Mouse (Mus musculus): Measurements from ENCODE around the gene Eif2b5.
"Not testable (repeated sequence)": the region's sequence is repeated elsewhere in the genome, so short reads cannot be mapped to it uniquely, and the experiment has no call there.

Eif2b5 gene

DNA sequence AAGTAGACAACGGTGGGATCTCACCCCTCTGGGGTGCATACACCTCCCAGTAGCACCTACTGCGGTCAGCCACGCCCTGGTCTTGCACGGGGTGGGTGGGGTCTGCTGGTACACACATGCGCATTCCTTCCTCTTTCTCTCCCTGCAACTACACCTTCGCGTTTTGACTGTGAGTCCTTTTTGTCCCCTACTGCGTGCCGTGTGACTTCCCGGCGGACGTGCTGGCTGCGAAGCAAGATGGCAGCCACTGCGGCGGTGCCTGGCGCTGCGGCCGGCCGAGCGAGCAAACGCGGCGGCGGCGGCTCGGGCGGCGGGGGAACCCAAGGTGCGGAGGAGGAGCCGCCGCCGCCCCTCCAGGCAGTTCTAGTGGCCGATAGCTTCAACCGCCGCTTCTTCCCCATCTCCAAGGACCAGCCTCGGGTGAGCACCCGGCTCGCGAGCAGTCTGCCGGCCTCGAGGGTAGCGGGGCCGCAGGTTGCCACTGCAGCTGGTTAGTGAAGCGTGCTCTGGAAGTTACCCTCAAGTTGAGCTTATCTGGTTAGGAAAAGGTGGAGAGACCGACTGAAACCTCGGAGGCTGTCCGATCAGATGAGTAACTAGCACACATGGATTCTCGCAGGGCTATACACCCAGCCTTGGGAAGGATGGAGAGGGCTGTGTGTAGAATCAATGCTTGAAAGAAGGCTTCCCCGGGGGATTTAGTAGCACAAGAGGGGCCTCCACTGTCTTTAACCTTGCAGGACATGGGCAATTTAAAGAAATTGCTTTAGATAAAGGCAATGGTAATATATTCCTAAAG lies at the start of gene Eif2b5:
Gene Eif2b5, plus strand, starts transcription at position 141 of the 799 bp plus-strand sequence.
- peak; percentile 97 for DNase-seq (ENCODE audit: low spot score)

DNA sequence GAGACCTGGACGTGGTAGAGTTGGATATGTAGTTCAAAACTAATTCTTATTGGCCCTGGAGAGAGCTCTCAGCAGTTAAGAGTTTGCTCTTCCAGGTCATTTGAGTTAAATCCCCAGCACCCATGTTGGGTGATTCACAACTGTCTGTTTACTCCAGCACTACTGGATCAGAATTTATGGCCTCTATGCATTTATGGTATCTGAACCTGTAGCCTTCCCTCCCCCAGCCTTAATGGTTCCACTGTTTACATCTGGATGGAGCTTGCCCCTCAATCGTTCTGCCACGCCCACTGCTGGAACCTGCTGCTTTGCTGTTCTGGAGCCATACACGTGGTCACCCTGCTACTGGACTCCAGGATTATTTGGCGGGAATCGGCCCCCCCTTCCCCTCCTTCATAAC lies 46.8 kb upstream of the Eif2b5 start:
- DNase-seq (ENCODE audit: low spot score): peak; percentile 6

DNA sequence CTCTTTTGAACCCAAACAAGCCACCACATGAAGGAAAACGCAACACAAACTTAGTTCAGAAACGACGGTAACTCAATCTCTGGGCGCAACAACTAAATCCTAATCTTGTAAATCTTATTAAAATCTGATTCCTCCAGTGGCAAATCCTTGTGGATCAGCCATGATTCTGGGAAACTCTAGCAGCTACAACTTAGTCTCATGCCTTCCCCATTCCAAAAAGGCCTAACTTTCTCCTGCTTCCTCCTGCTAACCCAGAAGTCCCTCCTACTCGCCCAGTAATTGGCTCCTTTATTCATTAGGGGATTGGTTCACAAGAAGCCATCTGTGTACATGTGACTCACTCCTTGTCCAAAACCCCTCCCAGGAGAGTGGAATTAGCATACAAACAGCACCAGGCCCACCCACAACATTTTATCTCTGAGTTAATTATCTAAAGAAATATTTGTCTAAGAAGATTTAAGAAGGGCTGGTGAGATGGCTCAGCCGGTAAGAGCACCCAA lies 44.4 kb upstream of the Eif2b5 start:
- peak; percentile 38 for DNase-seq (ENCODE audit: low spot score)

DNA sequence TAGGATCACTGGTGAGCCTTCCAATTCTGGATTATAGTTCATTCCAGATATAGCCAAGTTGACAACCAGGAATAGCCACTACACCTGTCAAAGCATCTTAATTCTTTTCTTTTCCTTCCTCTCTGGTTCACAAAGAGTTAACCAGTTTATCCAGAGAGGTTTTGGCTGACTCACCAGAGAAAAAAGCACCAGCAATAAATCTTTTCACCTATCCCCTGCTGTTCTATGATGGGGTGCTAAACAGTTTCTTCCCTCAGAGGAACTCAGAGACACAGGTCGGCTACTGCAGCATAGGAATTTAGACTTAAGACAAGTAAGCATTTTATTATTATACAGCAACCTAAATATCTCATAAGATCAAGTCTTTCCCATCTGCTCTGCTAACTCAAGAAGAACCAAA lies 42.5 kb upstream of the Eif2b5 start:
- peak; percentile 19 for DNase-seq (ENCODE audit: low spot score)

DNA sequence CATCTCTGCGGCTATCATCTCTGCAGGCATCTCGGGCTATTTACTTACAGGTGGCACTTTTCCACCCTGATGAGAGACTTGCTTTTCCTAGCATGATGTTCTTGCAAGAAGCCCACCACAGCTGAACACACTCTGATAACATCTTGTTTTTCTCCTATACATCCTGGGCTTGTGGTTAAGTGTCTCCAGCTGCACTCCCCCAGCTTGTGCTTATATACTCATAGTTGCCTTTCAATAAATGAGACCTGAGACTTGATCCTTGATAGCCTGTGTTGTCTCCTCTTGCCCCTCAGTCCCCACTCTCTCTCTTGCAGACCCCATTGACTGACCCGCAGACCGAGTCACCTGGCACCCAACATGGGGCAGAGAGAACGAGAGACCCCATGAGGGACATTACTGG lies 39.9 kb upstream of the Eif2b5 start:
- DNase-seq (ENCODE audit: low spot score): not testable (repeated sequence)

DNA sequence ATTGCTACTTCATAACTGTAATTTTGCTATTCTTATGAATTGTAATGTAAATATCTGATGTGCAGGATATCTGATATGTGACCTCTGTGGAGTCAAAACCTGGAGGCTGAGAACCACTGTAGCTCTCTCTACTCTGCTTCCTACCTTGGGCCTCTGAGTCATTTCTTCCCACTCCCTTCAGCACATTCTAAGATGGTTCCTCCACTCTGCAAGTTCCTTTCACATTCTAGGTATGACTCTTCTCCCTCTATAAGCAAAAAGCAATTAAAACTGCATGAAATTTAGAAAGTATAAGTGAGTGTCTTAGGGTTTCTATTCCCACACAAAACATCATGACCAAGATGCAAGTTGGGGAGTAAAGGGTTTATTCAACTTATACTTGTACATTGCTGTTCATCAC lies 33.9 kb upstream of the Eif2b5 start:
- no peak for DNase-seq (ENCODE audit: low spot score)

DNA sequence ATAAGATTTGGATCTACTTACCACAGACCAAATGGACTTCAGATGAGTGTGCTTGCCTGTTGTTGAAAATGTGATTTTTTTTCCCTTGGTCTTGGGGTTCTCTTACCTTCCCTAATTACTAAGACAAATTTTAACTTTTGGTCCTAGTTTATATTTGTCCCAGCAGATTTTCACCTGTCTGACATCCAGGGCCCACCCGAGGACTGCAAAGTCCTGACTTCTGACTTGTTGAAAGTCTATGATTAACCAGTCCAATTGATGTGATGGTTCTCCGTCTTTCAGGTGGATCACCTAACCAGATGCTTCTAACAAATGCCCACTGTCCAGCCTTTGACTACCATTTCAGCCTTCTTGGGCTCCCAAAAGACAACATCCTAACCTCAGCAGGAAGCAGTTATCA lies 27.6 kb upstream of the Eif2b5 start:
- no peak for DNase-seq (ENCODE audit: low spot score)

DNA sequence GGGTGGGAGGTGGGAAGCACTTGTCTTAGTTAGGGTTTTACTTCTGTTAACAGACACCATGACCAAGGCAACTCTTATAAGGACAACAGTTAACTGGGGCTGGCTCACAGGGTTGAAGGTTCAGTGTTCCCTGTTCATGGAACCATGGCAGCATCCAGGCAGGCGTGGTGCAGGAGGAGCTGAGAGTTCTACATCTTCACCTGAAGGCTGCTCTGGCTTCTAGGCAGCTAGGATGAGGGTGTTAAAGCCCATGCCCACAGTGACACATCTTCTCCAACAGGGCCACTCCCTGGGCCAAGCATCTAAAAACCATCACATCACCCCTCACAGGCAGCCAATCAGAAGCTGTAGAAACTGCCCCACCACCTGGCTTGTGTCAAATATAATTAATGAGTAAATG lies 26.9 kb upstream of the Eif2b5 start:
- DNase-seq (ENCODE audit: low spot score): no peak

DNA sequence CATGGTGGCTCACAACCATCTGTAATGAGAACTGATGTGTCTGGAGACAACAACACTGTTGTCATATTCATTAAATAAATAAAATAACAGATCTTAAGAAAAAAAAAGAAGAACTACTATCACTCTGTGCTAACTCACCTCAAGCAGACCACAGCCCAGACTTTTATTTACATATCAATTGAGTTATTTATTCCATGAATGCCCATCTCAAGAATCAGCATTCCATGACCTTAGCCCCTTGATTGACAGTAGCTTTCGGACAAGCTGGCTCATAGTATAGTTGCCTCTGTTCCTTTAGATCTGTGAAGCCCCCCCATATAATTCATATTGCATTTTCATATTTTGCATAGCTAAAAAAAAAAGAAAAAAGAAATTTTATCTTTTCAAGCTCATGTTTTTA lies 24.9 kb upstream of the Eif2b5 start:
- DNase-seq (ENCODE audit: low spot score): no peak

DNA sequence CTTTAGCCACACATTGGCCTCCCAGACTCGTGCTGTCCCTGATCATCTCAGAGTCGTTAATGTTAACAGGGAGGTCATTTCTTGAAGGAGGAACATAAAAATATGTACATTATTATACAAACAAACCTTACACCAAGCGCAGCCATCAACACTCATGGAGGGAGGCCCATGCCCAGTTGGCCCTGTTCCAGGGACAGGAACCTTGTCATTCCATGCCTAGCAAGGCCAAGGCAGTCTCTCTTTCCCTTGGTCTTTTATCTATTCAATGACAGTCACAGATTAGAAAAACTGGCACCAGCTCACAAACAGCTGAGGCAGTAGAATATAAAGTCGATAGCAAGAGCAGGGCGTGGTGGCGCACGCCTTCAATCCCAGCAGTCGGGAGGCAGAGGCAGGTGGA lies 24.4 kb upstream of the Eif2b5 start:
- no peak for DNase-seq (ENCODE audit: low spot score)

DNA sequence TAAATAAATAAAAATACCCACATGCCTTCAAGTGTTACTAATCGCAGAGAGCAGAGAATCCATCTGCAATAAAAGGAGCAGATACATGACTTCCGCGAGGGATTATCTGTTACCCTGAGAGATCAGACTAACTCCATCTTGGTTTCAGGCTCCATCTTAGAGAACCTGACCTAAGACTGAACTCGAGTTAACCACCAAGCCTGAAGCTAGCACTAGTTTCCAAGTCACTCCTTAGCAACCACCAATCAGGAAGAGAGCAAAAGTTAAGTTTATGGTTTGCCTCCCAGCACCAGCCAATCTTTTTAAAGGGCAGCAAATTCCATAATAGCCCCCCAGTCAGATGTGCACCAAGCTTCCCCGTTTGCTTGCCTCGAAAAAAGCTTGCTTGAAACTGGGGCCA lies 23.8 kb upstream of the Eif2b5 start:
- DNase-seq (ENCODE audit: low spot score): peak; percentile 28

DNA sequence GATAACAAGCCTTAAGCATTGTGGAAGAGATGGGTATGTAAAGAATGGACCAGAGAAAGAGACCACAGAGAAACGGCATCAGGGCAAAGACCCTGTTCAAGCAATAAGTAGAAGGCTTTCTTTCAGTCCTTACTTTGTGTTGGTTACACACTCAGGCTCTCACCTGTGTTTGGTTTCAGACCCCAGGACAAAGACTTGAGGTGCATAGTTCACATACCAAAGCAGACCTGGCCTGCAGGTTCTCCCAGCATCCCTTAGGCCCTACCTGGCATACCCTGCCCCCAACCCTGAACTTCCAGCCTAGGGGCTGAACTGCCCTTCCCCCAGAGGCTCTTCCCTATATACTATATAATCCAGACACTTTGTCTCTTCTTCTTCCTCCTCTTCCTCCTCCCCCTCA lies 23.3 kb upstream of the Eif2b5 start:
- DNase-seq (ENCODE audit: low spot score): peak; percentile 73

DNA sequence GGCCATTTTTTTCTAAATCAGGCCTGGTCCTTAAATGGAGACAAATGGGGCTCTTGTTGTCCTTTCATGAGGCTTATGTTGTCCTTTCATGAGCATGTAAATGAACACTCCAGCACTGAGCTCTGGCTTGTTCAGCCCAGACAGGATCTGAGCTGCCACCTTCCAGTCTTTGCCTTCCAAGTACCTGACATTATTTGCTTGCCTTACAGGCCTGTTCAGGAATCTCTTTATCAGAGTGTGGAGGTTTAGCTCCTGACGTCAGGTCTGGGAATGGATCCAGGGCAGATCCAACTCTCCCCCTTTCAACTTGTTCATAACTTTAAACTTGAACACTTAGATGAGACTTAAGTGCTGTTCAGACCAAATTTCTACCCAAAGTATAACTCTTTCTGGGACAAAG lies 21.8 kb upstream of the Eif2b5 start:
- peak; percentile 59 for DNase-seq (ENCODE audit: low spot score)

DNA sequence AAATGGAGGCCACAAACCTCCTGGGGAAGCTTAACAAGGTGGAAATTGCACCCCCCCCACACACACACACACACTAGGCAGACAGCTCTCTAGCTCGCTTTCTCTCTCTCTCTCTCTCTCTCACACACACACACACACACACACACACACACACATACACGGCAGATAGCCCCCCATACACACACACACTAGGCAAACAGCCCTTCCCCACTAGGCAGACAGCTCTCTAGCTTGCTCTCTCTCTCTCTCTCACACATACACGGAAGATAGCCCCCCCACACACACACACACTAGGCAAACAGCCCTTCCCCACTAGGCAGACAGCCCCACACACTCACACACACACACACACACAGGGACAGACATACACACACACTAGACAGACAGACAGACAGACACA lies 21.3 kb upstream of the Eif2b5 start:
- DNase-seq (ENCODE audit: low spot score): peak; percentile 30

DNA sequence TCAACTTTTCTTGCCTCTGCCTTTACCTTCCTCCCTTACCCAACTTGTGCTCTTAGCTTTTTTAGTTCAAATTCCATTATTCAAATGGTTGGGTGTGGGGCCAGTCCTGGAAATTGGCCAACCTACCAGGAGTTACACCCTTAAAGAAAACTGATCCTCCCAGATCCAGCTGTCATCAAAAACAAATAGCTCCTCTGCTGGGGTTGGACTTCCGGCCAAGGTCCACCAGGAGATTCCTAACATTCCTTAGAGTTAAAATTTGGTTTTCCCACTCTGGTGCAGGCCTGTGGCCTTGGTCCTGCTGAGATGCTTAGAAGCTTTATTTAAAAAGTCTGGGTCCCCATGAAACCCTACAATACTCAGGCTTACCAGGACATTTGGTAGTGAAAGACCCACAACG lies 20.1 kb upstream of the Eif2b5 start:
- peak; percentile 79 for DNase-seq (ENCODE audit: low spot score)

DNA sequence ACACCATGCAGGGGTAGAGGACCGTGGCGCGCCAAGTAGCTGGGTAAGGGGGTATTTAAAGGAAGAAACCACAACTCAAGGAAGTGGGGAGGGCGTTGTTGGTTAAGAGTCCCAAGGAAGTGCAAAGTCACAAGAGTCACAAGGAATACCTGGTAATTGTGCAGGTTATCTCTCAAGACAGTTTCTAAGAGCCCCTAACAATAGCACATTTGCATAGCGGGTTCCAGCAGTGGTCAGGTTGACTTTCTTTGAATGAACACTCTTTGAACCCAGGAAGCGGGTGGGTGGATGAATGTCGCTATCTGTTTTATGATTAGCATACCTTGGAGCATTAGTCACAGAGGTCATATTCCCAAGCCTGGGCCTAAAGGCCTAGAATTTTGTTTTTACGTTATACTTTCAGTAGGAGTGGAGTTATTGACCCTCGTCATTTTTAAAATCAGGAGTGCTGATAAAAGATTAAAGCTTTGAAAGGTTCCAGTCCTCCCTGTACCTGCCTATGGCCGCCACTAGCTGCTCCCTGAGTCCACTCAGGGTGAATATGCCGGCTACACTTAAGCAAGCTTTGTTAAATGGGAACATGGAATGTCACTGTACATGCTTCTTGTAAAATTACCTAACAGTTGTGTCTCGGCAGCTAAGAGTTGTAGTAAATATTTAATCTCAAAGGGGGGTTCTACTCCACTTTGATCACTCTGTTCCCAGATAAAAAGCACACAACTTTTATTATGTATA lies 19.4 kb upstream of the Eif2b5 start:
- not testable (repeated sequence) for DNase-seq (ENCODE audit: low spot score)

DNA sequence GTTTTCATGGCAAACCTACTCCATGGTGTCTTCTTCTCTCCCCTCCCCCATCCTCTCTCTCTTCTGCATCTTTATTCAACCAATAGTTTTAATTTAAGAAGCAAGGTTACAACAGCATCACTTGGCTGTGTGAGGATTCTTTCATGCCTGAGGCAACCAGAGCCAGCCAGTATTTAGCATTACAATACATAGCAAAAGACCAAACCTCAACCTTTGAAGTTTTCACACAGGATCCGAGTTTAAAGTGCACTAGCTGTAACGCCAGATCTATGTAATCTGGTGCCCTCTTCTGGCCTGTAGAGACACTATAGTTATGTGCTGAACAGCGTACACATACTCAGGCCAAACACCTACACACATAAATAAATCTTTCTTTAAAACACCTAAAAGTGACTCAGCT lies 18.5 kb upstream of the Eif2b5 start:
- peak; percentile 50 for DNase-seq (ENCODE audit: low spot score)

DNA sequence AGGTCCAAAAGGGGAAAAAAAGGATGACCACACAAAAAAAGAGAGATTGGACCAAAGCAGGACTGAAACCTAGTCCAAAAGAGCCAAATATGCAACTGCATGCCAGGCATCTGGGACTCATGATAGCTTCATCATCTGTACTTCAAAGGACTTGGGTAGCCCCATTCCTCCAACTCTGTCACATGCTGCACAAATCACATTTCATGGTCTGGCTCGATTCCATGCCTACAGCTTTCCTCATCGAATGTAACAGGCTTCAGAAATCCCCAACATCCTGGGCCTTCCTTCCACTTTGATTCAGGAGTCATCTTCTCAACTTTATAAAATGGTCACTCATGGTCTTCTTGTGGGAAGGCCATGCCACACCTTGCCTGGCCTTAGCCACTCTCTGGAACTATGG lies 16.9 kb upstream of the Eif2b5 start:
- no peak for DNase-seq (ENCODE audit: low spot score)

DNA sequence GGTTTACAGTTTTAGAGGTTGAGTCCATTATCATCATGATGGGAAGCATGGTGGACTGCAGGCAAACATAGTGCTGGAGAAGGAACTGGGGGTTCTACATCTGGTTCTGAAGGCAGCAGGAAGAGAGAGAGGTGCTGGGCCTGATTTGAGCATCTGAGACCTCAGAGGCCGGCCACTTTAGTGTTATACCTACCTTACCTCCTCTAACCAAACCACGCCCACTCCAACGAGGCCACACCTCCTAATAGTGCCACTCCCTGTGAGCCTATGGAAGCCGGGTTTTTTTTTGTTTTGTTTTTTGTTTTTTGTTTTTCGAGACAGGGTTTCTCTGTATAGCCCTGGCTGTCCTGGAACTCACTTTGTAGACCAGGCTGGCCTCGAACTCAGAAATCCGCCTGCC lies 14.9 kb upstream of the Eif2b5 start:
- not testable (repeated sequence) for DNase-seq (ENCODE audit: low spot score)

DNA sequence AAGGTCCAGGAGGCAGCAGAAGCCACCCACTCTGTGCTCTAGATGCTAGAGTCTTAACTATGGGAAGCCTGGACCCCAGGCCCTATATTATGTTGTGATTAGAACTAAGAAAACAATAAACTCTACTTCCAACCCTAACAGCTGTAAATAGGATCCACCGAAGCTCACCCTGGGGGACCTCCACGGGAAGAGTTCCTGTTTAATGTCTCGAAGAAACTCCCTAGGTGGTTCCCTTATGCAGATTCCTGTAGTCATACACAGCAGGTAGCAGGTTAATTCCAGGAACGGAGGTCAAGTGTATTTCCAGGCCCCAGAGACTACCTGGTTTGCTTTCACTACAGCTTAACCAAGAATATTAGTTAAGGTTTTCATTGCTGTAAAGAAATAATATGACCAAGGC lies 13.6 kb upstream of the Eif2b5 start:
- DNase-seq (ENCODE audit: low spot score): no peak

DNA sequence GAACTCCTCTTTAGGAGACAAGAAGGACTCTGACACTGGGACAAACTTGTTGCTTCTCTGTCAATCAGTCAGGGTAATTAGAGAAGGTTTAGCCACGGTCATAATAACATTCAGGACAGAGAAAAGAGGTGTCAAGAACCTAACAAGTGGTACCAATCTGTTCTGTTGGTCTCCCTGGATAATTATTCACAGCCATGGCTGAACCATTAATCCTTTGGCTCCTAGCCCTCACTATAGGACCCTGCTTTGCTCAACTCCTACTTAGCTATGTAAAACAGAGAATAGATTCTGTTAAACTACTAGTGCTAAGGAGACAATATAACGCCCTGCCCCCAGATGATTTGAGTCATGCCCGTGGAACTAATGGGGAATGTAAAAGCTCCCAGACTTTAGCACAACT lies 12.6 kb upstream of the Eif2b5 start:
- no peak for DNase-seq (ENCODE audit: low spot score)

DNA sequence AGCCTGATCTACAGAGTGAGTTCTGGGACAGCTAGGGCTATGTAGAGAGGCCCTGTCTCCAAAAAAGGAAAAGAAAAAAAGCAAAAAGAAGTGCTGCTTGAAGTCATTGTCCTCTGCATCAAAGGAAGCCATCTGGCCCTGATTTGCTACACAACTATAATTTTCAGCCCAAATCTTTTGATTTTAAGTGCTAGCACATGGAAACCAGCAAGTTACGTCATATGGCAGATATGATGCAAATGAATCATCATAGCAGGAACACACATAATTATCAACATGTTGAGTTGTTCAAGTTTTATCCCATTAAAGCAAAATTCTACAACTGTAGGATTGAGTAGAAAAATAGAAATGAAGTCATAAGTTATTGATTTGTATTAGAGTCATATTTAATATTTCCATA lies 10.5 kb upstream of the Eif2b5 start:
- DNase-seq (ENCODE audit: low spot score): no peak

DNA sequence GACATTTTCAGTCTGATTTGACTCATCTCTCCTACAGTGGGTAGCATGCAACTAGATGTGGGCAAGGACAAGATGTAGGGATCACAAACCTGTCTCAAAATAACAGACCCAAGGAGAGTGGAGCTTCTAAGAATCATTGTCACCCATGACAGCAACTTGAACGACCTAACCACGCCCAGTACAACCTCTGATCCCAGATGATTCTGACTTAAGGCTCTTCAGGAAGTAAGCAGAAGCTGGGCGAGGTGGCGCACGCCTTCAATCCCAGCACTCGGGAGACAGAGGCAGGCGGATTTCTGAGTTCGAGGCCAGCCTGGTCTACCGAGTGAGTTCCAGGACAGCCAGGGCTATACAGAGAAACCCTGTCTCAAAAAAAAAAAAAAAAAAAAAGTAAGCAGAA lies 9.9 kb upstream of the Eif2b5 start:
- not testable (repeated sequence) for DNase-seq (ENCODE audit: low spot score)
